Mouse (Mus musculus): Measurements from ENCODE around the gene Sf3a2. TPM values are rescaled to one million over a fixed set of nuclear protein-coding genes. Genes with fewer than 3 reads are reported as not detected.

The Sf3a2 gene
- polyA plus RNA-seq, 1 experiment from 2014 or later: 108 TPM

- Histone ChIP-seq H3K9me3 (replicated peaks) (no peaks in the 10 kb centered on the region), H3K36me3 (peaks cover 69% of the 10 kb centered on the region), H3K27me3 (ENCODE audit: low read depth, poor library complexity, severe bottlenecking) (no peaks in the 10 kb centered on the region), H3K4me3 (peak overlapping the region; percentile 97), H3K4me1 (peaks cover 43% of the 10 kb centered on the region), H3K27ac (replicated peaks) (peak overlapping the region; percentile 99)
- no peak for DNase-seq (ENCODE audit: low spot score)
- WGBS: 4% methylated on average over 59 of the region's 59 CpGs
Observed at GRCm38 (mm10) chr10:80797186-80798149, 530 bp upstream of the Sf3a2 start.

GRCm38 (mm10) chr10:80799070-80799566, 1.1 kb downstream of the Sf3a2 start:
- Histone ChIP-seq H3K36me3 (peaks cover 69% of the 10 kb centered on the region), H3K27me3 (ENCODE audit: low read depth, poor library complexity, severe bottlenecking) (no peaks in the 10 kb centered on the region), H3K27ac (replicated peaks) (peak overlapping the region; percentile 99), H3K9me3 (replicated peaks) (no peaks in the 10 kb centered on the region), H3K4me1 (peaks cover 43% of the 10 kb centered on the region), H3K4me3 (peak overlapping the region; percentile 97)
- DNase-seq (ENCODE audit: low spot score): no peak
- 5% methylated on average over 18 of the region's 18 CpGs for WGBS

- Histone ChIP-seq H3K4me1 (peaks cover 47% of the 10 kb centered on the region), H3K36me3 (peaks cover 60% of the 10 kb centered on the region), H3K27me3 (ENCODE audit: low read depth, poor library complexity, severe bottlenecking) (peaks cover 25% of the 10 kb centered on the region), H3K9me3 (replicated peaks) (no peaks in the 10 kb centered on the region), H3K27ac (replicated peaks) (no peak overlapping the region), H3K4me3 (peak overlapping the region; percentile 16; the same call in 1 of the 2 replicates)
- DNase-seq (ENCODE audit: low spot score): no peak
- 89% methylated on average over 10 of the region's 10 CpGs for WGBS
Observed at GRCm38 (mm10) chr10:80802204-80802912, 4.4 kb downstream of the Sf3a2 start.

GRCm38 (mm10) chr10:80802996-80803395, 5.0 kb downstream of the Sf3a2 start:
- 85% methylated on average over 3 of the region's 3 CpGs for WGBS
- H3K27me3 ChIP-seq (ENCODE audit: low read depth, poor library complexity, severe bottlenecking): peaks cover 31% of the 10 kb centered on the region
- H3K4me3 ChIP-seq: peak overlapping the region; percentile 7; the same call in 1 of the 2 replicates
- no peak overlapping the region for H3K27ac ChIP-seq (replicated peaks)
- no peak for DNase-seq (ENCODE audit: low spot score)
- peaks cover 52% of the 10 kb centered on the region for H3K4me1 ChIP-seq
- peaks cover 60% of the 10 kb centered on the region for H3K36me3 ChIP-seq
- H3K9me3 ChIP-seq (replicated peaks): no peaks in the 10 kb centered on the region

GRCm38 (mm10) chr10:80804340-80804739, 6.3 kb downstream of the Sf3a2 start:
- no peak for DNase-seq (ENCODE audit: low spot score)
- Histone ChIP-seq H3K4me3 (peak overlapping the region; percentile 11; the same call in 1 of the 2 replicates), H3K36me3 (peaks cover 60% of the 10 kb centered on the region), H3K27ac (replicated peaks) (no peak overlapping the region), H3K27me3 (ENCODE audit: low read depth, poor library complexity, severe bottlenecking) (peaks cover 45% of the 10 kb centered on the region), H3K4me1 (peaks cover 63% of the 10 kb centered on the region), H3K9me3 (replicated peaks) (no peaks in the 10 kb centered on the region)
- 93% methylated on average over 2 of the region's 2 CpGs for WGBS

GRCm38 (mm10) chr10:80804916-80805315, 6.9 kb downstream of the Sf3a2 start, which contains the start of gene Amh:
Amh (plus strand) TSS chr10:80805243.
- WGBS: 75% methylated on average over 6 of the region's 6 CpGs
- Histone ChIP-seq H3K27ac (replicated peaks) (no peak within 1 kb of the TSS), H3K4me3 (peak within 1 kb of the TSS; percentile 67), H3K4me1 (peaks cover 60% of the 10 kb centered on the region), H3K36me3 (peaks cover 59% of the 10 kb centered on the region), H3K9me3 (replicated peaks) (no peaks in the 10 kb centered on the region), H3K27me3 (ENCODE audit: low read depth, poor library complexity, severe bottlenecking) (peaks cover 50% of the 10 kb centered on the region)
- DNase-seq (ENCODE audit: low spot score): no peak

- 94% methylated on average over 5 of the region's 5 CpGs for WGBS
- DNase-seq (ENCODE audit: low spot score): no peak
Observed at GRCm38 (mm10) chr10:80805322-80805721, 7.3 kb downstream of the Sf3a2 start.

GRCm38 (mm10) chr10:80805925-80806324, 7.9 kb downstream of the Sf3a2 start:
- peak overlapping the region; percentile 67 for H3K4me3 ChIP-seq
- no peaks in the 10 kb centered on the region for H3K9me3 ChIP-seq (replicated peaks)
- H3K27ac ChIP-seq (replicated peaks): no peak overlapping the region
- peaks cover 49% of the 10 kb centered on the region for H3K36me3 ChIP-seq
- 17% methylated on average over 3 of the region's 3 CpGs for WGBS
- peaks cover 61% of the 10 kb centered on the region for H3K27me3 ChIP-seq (ENCODE audit: low read depth, poor library complexity, severe bottlenecking)
- H3K4me1 ChIP-seq: peaks cover 57% of the 10 kb centered on the region
- DNase-seq (ENCODE audit: low spot score): peak; percentile 83

More at GRCm38 (mm10) chr10:80805322-80805721, 7.3 kb downstream of the Sf3a2 start:
- Histone ChIP-seq H3K9me3 (replicated peaks) (no peaks in the 10 kb centered on the region), H3K4me1 (peaks cover 60% of the 10 kb centered on the region), H3K36me3 (peaks cover 55% of the 10 kb centered on the region), H3K27me3 (ENCODE audit: low read depth, poor library complexity, severe bottlenecking) (peaks cover 55% of the 10 kb centered on the region), H3K27ac (replicated peaks) (no peak overlapping the region), H3K4me3 (0 out of 2 replicates have a peak overlapping the region, but pooled peaks have one; percentile 67)

GRCm38 (mm10) chr10:80806341-80807056, 8.5 kb downstream of the Sf3a2 start:
- H3K4me3 ChIP-seq: peak overlapping the region; percentile 67
- no peaks in the 10 kb centered on the region for H3K9me3 ChIP-seq (replicated peaks)
- H3K36me3 ChIP-seq: peaks cover 43% of the 10 kb centered on the region
- peaks cover 55% of the 10 kb centered on the region for H3K4me1 ChIP-seq
- DNase-seq (ENCODE audit: low spot score): no peak
- peak overlapping the region; percentile 83 for H3K27ac ChIP-seq (replicated peaks)
- H3K27me3 ChIP-seq (ENCODE audit: low read depth, poor library complexity, severe bottlenecking): peaks cover 66% of the 10 kb centered on the region
- 40% methylated on average over 34 of the region's 34 CpGs for WGBS

GRCm38 (mm10) chr10:80807057-80807627, 9.1 kb downstream of the Sf3a2 start:
- H3K36me3 ChIP-seq: peaks cover 37% of the 10 kb centered on the region
- peak overlapping the region; percentile 83 for H3K27ac ChIP-seq (replicated peaks)
- H3K27me3 ChIP-seq (ENCODE audit: low read depth, poor library complexity, severe bottlenecking): peaks cover 73% of the 10 kb centered on the region
- no peaks in the 10 kb centered on the region for H3K9me3 ChIP-seq (replicated peaks)
- H3K4me3 ChIP-seq: peak overlapping the region; percentile 67
- under 1% methylated on average over 58 of the region's 58 CpGs for WGBS
- DNase-seq (ENCODE audit: low spot score): peak; percentile 83
- peaks cover 55% of the 10 kb centered on the region for H3K4me1 ChIP-seq

- Histone ChIP-seq H3K4me1 (peaks cover 55% of the 10 kb centered on the region), H3K36me3 (peaks cover 25% of the 10 kb centered on the region), H3K9me3 (replicated peaks) (no peaks in the 10 kb centered on the region), H3K27me3 (ENCODE audit: low read depth, poor library complexity, severe bottlenecking) (peaks cover 83% of the 10 kb centered on the region), H3K4me3 (peak overlapping the region; percentile 67), H3K27ac (replicated peaks) (peak overlapping the region; percentile 65)
- DNase-seq (ENCODE audit: low spot score): peak; percentile 49
- WGBS: 19% methylated on average over 40 of the region's 40 CpGs
Observed at GRCm38 (mm10) chr10:80808099-80808984, 10.3 kb downstream of the Sf3a2 start.

Data from midbrain, embryonic 10.5 days (tissue).